Mouse (Mus musculus) hindbrain, embryonic 16.5 days (tissue): ENCODE measurements at regions not wholly inside any gene's neighbourhood (a gene's known extent, or its start where the extent isn't known, plus 50 kb on each side); places are given as distances from the start of the nearest gene placed in this dataset.
A peak's percentile ranks its signal among the peaks of the same experiment; 100 is the strongest.

Source experiments
- ATAC-seq: fragments of 200-750 bp; cut with Nextera tagmentation; 2 replicates; pipeline ENCODE4 v1.8.0; 2017; ENCODE audit warnings: moderate TSS enrichment, moderate library complexity
- H3K27ac ChIP-seq: fragments of 300-500 bp; sonication (generic); 2 replicates; pipeline ENCODE4 v1.5.1; 2014; ENCODE audit warnings: low read depth, mild to moderate bottlenecking, control low read depth, low read length, moderate library complexity
- H3K27me3 ChIP-seq: fragments of 300-500 bp; sonication (generic); replicated peaks from 2 replicates; pipeline ENCODE4 v1.6.1; 2014; ENCODE audit warnings: low read length; ENCODE audit not compliant: control insufficient read depth, insufficient read depth
- H3K36me3 ChIP-seq: fragments of 300-500 bp; sonication (generic); 2 replicates; pipeline ENCODE4 v1.6.1; 2014; ENCODE audit warnings: mild to moderate bottlenecking, low read length, moderate library complexity, mixed read lengths; ENCODE audit not compliant: control insufficient read depth, insufficient read depth
- H3K4me1 ChIP-seq: fragments of 300-500 bp; sonication (generic); 2 replicates; pipeline ENCODE4 v1.6.1; 2014; ENCODE audit warnings: low read depth, low read length; ENCODE audit not compliant: control insufficient read depth, insufficient read depth
- H3K4me2 ChIP-seq: fragments of 300-500 bp; sonication (generic); 2 replicates; pipeline ENCODE4 v1.6.1; 2014; ENCODE audit warnings: mild to moderate bottlenecking, low read length, control low read depth, moderate library complexity
- H3K4me3 ChIP-seq: fragments of 300-500 bp; sonication (generic); 2 replicates; pipeline ENCODE4 v1.5.1; 2014; ENCODE audit warnings: mild to moderate bottlenecking, low read length, control low read depth, moderate library complexity
- H3K9ac ChIP-seq: fragments of 300-500 bp; sonication (generic); 2 replicates; pipeline ENCODE4 v1.6.1; 2014; ENCODE audit warnings: low read depth, mild to moderate bottlenecking, control low read depth, low read length, moderate library complexity
- H3K9me3 ChIP-seq: fragments of 300-500 bp; sonication (generic); 2 replicates; pipeline ENCODE4 v1.6.1; 2014; ENCODE audit warnings: mild to moderate bottlenecking, low read length, moderate library complexity; ENCODE audit not compliant: control insufficient read depth
- WGBS: fragments of 180-500 bp; shearing (Covaris S2); extraction: QIAGEN DNeasy Blood & Tissue Kit; methylation state at CpG from one replicate; pipeline ENCODE4 v1.1.7; 2014; 5-methylcytosine and 5-hydroxymethylcytosine counted together

GRCm38 (mm10) chr7:111969198-111969887 is 54.0 kb upstream of the Usp47 start:
- ATAC-seq = no peak
- H3K27me3 ChIP-seq = no peaks in the 10 kb centered on the region
- no peak overlapping the region for H3K9ac ChIP-seq

GRCm38 (mm10) chr7:111968261-111968660 is 55.0 kb upstream of the Usp47 start:
- no peak overlapping the region for H3K4me3 ChIP-seq
- 0 out of 2 replicates have a peak, but pooled peaks have one; percentile 37 for ATAC-seq
- no peak overlapping the region for H3K4me2 ChIP-seq
- no peaks in the 10 kb centered on the region for H3K9me3 ChIP-seq
- 42% methylated on average over 5 of the region's 5 CpGs for WGBS
- no peaks in the 10 kb centered on the region for H3K36me3 ChIP-seq
- H3K27ac ChIP-seq = no peak overlapping the region
- H3K9ac ChIP-seq = no peak overlapping the region
- H3K27me3 ChIP-seq = no peaks in the 10 kb centered on the region
- H3K4me1 ChIP-seq = no peaks in the 10 kb centered on the region

More at GRCm38 (mm10) chr7:111969198-111969887, 54.0 kb upstream of the Usp47 start:
- WGBS = 52% methylated on average over 4 of the region's 4 CpGs
- Histone ChIP-seq H3K4me2 (no peak overlapping the region), H3K4me1 (no peaks in the 10 kb centered on the region), H3K4me3 (no peak overlapping the region), H3K9me3 (no peaks in the 10 kb centered on the region), H3K27ac (no peak overlapping the region), H3K36me3 (no peaks in the 10 kb centered on the region)

DNA sequence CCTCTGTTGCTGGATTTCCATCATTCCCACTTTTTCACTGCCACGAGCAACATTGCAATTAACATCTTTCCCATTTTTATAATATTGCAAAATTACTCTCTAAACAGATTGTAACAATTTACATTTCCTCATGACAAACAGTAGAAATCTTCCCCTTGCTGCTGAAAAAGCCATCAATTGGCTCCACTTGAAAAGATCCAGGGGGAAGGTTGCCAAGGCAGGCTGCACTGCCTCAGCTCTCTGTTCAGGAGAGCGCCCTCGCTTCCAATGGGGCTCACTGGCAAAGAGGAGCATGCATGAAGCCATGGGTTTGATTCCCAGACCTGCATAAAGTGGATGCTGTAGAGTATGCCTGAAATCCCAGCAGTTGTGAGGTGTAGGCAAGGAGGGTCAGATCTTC is 56.6 kb upstream of the Usp47 start:
- Histone ChIP-seq H3K27me3 (no peaks in the 10 kb centered on the region), H3K9ac (no peak overlapping the region), H3K27ac (no peak overlapping the region), H3K9me3 (no peaks in the 10 kb centered on the region), H3K4me1 (no peaks in the 10 kb centered on the region), H3K4me3 (no peak overlapping the region), H3K4me2 (no peak overlapping the region), H3K36me3 (no peaks in the 10 kb centered on the region)
- 86% methylated on average over 3 of the region's 3 CpGs for WGBS
- ATAC-seq = no peak

DNA sequence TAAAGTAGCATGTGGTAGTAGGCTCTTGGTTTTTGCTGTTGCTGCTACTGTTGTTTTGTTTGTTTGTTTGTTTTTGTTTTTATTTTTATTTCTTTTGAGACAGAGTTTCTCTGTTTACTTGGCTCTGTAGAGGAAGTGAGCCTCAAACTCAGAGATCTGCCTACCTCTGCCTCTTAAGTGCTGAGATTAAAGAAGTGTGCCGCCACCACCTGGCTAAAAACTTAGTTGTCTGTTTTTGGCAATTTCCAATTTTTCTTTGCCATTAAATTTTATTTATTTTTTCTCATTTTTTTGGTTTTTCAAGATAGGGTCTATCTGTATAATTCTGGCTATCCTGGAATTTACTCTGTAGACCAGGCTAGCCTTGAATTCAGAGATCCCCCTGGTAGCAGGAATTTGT is 59.3 kb upstream of the Usp47 start:
- no peaks in the 10 kb centered on the region for H3K27me3 ChIP-seq
- H3K27ac ChIP-seq = no peak overlapping the region
- WGBS = 84% methylated on average over 1 of the region's 1 CpGs
- no peaks in the 10 kb centered on the region for H3K9me3 ChIP-seq
- H3K36me3 ChIP-seq = no peaks in the 10 kb centered on the region
- no peak for ATAC-seq
- H3K9ac ChIP-seq = no peak overlapping the region
- H3K4me1 ChIP-seq = no peaks in the 10 kb centered on the region
- no peak overlapping the region for H3K4me2 ChIP-seq
- H3K4me3 ChIP-seq = no peak overlapping the region

DNA sequence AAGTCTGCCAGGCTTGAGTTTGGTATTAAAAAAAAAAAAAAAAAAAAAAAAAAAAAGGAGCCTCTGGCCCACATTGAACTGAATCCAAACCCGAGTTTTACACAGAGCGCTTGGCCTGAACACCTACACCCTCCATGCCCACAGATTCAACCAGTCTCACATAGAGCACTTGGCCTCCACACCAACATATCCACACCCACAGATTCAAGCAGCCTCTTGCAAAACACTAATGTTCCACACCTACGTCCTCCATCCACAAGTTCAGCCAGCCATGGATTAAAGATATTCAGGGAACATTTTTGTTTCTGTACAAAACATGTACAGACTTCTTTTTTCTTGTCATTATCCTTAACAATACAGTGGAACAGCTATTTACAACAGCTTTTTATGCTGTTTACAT is 63.3 kb upstream of the Usp47 start:
- Histone ChIP-seq H3K4me1 (no peaks in the 10 kb centered on the region), H3K4me2 (no peak overlapping the region), H3K4me3 (no peak overlapping the region), H3K27me3 (no peaks in the 10 kb centered on the region), H3K9me3 (no peaks in the 10 kb centered on the region), H3K36me3 (no peaks in the 10 kb centered on the region), H3K27ac (no peak overlapping the region), H3K9ac (no peak overlapping the region)
- WGBS = 96% methylated on average over 3 of the region's 3 CpGs
- ATAC-seq = no peak

DNA sequence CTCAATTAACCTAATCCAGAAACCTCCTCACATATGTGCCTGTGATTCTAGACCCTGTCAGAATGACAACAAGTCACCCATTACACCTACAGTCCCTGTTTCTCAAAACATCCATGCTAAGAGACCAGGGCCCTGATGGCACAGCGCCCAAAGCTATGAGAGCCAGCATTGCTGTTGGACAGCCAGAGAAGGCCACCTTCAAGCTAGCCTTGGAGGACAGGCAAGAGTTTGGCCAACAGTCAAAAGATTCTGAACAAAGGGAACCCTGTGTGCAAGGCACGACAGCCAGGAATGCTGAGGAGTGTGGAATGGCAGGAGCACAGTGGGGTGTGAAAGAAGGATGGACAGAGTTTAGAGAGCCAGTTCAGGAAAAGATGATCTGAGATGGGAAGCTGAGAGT is 66.6 kb upstream of the Usp47 start:
- no peak overlapping the region for H3K4me3 ChIP-seq
- no peak overlapping the region for H3K4me2 ChIP-seq
- peak; percentile 37; the same call in 1 of the 2 replicates for ATAC-seq
- WGBS = 61% methylated on average over 2 of the region's 2 CpGs
- H3K9ac ChIP-seq = no peak overlapping the region
- no peak overlapping the region for H3K27ac ChIP-seq
- no peaks in the 10 kb centered on the region for H3K27me3 ChIP-seq
- no peaks in the 10 kb centered on the region for H3K36me3 ChIP-seq
- no peaks in the 10 kb centered on the region for H3K9me3 ChIP-seq
- H3K4me1 ChIP-seq = no peaks in the 10 kb centered on the region

- no peak for ATAC-seq
- Histone ChIP-seq H3K4me2 (no peak overlapping the region), H3K9ac (no peak overlapping the region), H3K27me3 (no peaks in the 10 kb centered on the region), H3K36me3 (no peaks in the 10 kb centered on the region), H3K27ac (no peak overlapping the region), H3K4me1 (no peaks in the 10 kb centered on the region), H3K4me3 (no peak overlapping the region), H3K9me3 (no peaks in the 10 kb centered on the region)
- WGBS = 74% methylated on average over 4 of the region's 4 CpGs
Observed at GRCm38 (mm10) chr7:111939631-111940030, 83.7 kb upstream of the Usp47 start.

GRCm38 (mm10) chr7:111937547-111937946 is 85.8 kb upstream of the Usp47 start:
- Histone ChIP-seq H3K27me3 (no peaks in the 10 kb centered on the region), H3K4me2 (no peak overlapping the region), H3K4me1 (no peaks in the 10 kb centered on the region), H3K9ac (no peak overlapping the region), H3K9me3 (no peaks in the 10 kb centered on the region), H3K27ac (no peak overlapping the region), H3K36me3 (no peaks in the 10 kb centered on the region), H3K4me3 (no peak overlapping the region)
- 87% methylated on average over 3 of the region's 3 CpGs for WGBS
- no peak for ATAC-seq

DNA sequence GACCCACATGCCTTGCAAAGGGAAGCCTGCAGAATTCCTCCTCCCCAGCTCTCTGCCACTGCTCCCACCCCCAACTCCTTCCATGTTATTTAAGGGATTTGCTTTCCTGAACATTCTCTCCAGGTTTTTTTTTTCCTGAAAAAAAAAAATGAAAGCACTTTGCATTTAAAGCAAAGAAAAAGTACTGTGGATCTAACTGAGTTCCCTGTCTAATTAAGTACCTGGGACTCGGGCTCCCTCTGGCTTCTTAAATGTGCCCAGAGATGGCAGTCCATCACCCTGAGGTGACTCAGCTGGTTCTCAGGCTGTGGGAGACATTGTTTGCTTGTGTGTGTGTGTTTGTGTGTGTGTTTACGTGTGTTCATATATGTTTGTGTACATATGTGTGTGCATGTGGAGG is 86.2 kb upstream of the Usp47 start:
- H3K4me2 ChIP-seq = no peak overlapping the region
- 85% methylated on average over 2 of the region's 2 CpGs for WGBS
- no peaks in the 10 kb centered on the region for H3K9me3 ChIP-seq
- no peaks in the 10 kb centered on the region for H3K4me1 ChIP-seq
- H3K27me3 ChIP-seq = no peaks in the 10 kb centered on the region
- no peaks in the 10 kb centered on the region for H3K36me3 ChIP-seq
- no peak overlapping the region for H3K9ac ChIP-seq
- H3K4me3 ChIP-seq = no peak overlapping the region
- no peak for ATAC-seq
- H3K27ac ChIP-seq = no peak overlapping the region

DNA sequence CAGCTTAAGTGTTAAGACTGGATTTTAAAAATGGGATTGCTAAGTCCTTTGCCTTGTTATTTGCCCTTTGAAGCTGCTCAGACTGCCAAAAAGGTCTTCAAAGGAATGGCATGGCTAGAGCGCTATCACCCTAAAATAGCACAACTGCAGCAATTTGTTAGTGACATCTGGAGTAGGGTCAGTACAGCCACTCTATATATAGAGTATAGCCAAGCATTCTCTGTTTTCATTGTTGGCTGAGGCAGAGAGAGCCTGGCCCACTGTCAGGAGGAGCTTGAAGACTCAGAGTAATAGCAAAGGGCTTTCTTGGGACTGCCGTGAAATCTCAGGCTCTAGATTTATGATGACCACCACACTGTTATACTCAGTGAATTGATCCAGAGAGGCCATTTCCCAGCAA is 90.6 kb upstream of the Usp47 start:
- no peak overlapping the region for H3K9ac ChIP-seq
- no peak overlapping the region for H3K4me2 ChIP-seq
- ATAC-seq = no peak
- H3K27me3 ChIP-seq = no peaks in the 10 kb centered on the region
- H3K36me3 ChIP-seq = no peaks in the 10 kb centered on the region
- 91% methylated on average over 2 of the region's 2 CpGs for WGBS
- no peak overlapping the region for H3K27ac ChIP-seq
- no peaks in the 10 kb centered on the region for H3K4me1 ChIP-seq
- no peak overlapping the region for H3K4me3 ChIP-seq
- H3K9me3 ChIP-seq = no peaks in the 10 kb centered on the region
